Mouse (Mus musculus): ENCODE data around the gene Draxin.
A peak's percentile ranks its signal among the peaks of the same experiment; 100 is the strongest.

GRCm38 (mm10) chr4:148116657-148117056, 13.8 kb downstream of the Draxin start:
- peak; percentile 36; the same call in 1 of the 2 replicates for TF ChIP-seq CTCF (IDR thresholded peaks at IDR 0.05; ENCODE audit: extremely low read depth, insufficient read length, insufficient replicate concordance, low read depth, low read length)
- no peak for TF ChIP-seq POLR2A (IDR thresholded peaks at IDR 0.05; ENCODE audit: low read depth, low read length)

Measured in small intestine, adult 2 months (tissue).